Mouse (Mus musculus) small intestine, adult 2 months (tissue): ENCODE measurements at regions not wholly inside any gene's neighbourhood (a gene's known extent, or its start where the extent isn't known, plus 50 kb on each side); places are given as distances from the start of the nearest gene placed in this dataset.

Experiments
- H3K27ac ChIP-seq: fragments of 200-500 bp; 2 replicates; pipeline ENCODE4 v1.5.1; 2012; ENCODE audit warnings: low read depth, low read length, control low read depth, inconsistent platforms; ENCODE audit not compliant: insufficient read depth
- H3K27me3 ChIP-seq: fragments of 200-500 bp; 2 replicates; pipeline ENCODE4 v1.6.1; 2012; ENCODE audit warnings: mild to moderate bottlenecking, moderate library complexity, low read length, inconsistent platforms; ENCODE audit not compliant: control insufficient read depth, insufficient read depth
- H3K36me3 ChIP-seq: fragments of 200-500 bp; 2 replicates; pipeline ENCODE4 v1.6.1; 2012; ENCODE audit warnings: mild to moderate bottlenecking, low read length, control low read depth, inconsistent platforms; ENCODE audit not compliant: control insufficient read depth, insufficient read depth
- H3K4me1 ChIP-seq: fragments of 200-500 bp; 2 replicates; pipeline ENCODE4 v1.6.1; 2012; ENCODE audit warnings: low read length, inconsistent platforms, mixed read lengths; ENCODE audit not compliant: control insufficient read depth, insufficient read depth, insufficient read length
- H3K4me3 ChIP-seq: fragments of 200-500 bp; 2 replicates; pipeline ENCODE4 v1.5.1; 2012; ENCODE audit warnings: low read depth, mild to moderate bottlenecking, control low read depth, inconsistent platforms, low read length, moderate library complexity
- CTCF ChIP-seq: fragments of 200-500 bp; IDR thresholded peaks from 2 replicates; pipeline ENCODE4 v1.5.1; 2012; ENCODE audit warnings: low read depth, mild to moderate bottlenecking, control low read depth, inconsistent platforms, low read length, moderate library complexity, mixed read lengths; ENCODE audit not compliant: insufficient replicate concordance, insufficient read length; ENCODE audit errors: extremely low read depth
- POLR2A ChIP-seq: fragments of 200-500 bp; IDR thresholded peaks from 2 replicates; pipeline ENCODE4 v1.6.1; 2012; ENCODE audit warnings: low read depth, mild to moderate bottlenecking, control low read depth, inconsistent platforms, low read length, moderate library complexity
- WGBS: fragments of 180-500 bp; shearing (Covaris S2); methylation state at CpG from one replicate; pipeline ENCODE4 v1.1.7; 2018; 5-methylcytosine and 5-hydroxymethylcytosine counted together

DNA sequence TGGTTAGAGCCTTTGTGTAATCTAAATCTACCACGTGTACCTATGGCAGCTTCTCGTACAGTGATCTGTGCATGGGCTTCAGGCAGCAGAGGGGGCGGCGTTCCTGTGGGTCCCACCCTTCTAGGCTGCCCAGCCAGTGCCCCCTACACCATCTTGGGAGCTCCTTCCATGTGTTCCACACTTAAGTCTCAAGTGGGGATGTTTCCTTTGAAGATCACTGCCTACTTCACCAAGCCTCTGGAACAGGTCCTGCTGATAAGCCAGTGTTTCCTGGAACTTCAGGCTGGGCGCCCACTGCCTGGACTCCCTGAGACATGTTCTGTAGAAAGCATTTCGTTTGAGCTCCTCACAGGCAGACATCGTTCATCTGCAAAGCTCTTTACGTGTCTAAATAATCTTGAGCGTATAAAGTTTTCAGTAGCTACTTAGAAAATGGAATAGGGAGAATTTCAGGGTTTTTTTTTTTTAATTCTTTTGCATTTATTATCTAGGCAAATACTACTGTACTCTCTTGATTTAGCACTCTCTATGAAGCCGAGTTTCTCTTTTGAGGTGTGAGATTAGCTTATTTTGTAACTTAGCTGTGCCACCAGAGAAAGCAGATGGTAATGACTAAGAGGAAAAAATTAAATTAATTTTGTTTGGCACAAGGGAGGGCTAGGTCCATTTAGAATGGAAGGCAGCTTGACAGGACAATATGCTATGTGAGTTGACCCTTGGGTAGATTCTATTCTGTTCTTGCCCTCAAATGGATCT, 82.9 kb downstream of the Klf5 start:
- Histone ChIP-seq H3K4me1 (peaks cover 11% of the 10 kb centered on the region), H3K27ac (peak overlapping the region; percentile 32; the same call in 1 of the 2 replicates), H3K27me3 (no peaks in the 10 kb centered on the region), H3K36me3 (no peaks in the 10 kb centered on the region), H3K4me3 (no peak overlapping the region)
- WGBS: 54% methylated on average over 10 of the region's 10 CpGs
- TF ChIP-seq POLR2A: no peak
- TF ChIP-seq CTCF: no peak

DNA sequence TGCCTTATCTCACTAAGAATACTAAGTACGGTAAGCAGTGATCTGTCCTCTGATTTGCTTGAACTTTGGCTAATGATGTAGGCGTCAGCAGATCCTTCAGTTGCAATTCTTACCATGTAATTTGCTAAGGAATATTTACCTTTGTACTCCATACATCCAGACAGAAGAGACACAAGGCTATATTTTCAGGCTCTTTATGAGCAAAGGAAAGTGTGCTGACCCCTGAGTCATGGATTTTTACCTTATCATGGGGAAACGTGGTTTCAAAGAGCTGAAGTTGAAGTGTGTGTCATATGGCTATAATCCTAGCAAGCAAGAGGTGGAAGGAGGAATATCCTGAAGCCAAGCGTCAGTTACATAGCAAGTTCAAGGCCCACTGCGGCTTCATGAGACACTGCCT, 83.6 kb downstream of the Klf5 start:
- H3K4me1 ChIP-seq: peaks cover 11% of the 10 kb centered on the region
- H3K27ac ChIP-seq: peak overlapping the region; percentile 32; the same call in 1 of the 2 replicates

DNA sequence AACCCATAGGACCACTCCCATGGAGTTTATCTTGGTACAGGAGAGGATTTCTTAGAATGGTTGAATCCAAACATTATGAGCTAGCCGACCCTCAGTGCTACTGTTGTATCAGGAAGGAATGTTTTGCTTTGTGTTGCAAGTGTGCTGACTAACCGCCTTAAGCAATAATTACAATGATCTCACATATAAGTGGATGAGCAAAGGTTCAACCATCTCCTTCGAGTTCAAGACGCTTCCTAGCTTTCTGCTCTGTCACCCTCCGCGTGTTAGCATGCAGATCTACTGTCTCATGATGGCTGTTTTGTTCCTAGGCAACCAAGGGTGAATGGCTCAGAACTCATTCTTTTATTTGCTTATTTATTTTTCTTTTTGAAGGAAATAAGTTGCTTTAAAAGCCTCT, 84.7 kb downstream of the Klf5 start:
- WGBS: 85% methylated on average over 6 of the region's 6 CpGs
- Histone ChIP-seq H3K27me3 (no peaks in the 10 kb centered on the region), H3K27ac (no peak overlapping the region), H3K36me3 (no peaks in the 10 kb centered on the region), H3K4me3 (no peak overlapping the region), H3K4me1 (peaks cover 11% of the 10 kb centered on the region)
- TF ChIP-seq POLR2A (no peak), CTCF (no peak)

More for the DNA sequence above, 83.6 kb downstream of the Klf5 start:
- Histone ChIP-seq H3K4me3 (no peak overlapping the region), H3K36me3 (no peaks in the 10 kb centered on the region), H3K27me3 (no peaks in the 10 kb centered on the region)
- 46% methylated on average over 5 of the region's 5 CpGs for WGBS
- TF ChIP-seq CTCF: no peak
- TF ChIP-seq POLR2A: no peak

DNA sequence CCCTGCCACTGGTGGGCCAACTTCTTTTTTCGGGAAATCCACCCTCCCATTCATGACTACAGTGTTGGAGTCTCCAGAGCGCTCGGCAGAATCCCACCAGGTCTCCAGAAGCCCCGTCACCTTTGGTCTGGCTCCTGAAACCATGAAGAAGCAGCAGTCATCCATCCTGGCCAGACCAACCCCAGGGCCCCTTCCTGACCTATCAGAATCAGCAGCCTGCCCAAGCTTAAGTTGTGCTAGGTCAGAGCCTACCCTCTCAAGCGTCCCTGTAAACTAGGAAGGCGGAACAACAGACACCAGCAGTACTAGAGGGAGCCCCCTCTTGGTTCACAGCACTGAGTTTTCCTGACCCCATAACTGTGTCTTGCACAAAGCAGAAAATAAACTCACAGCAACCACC, 89.1 kb downstream of the Klf5 start:
- TF ChIP-seq CTCF: no peak
- TF ChIP-seq POLR2A: no peak
- Histone ChIP-seq H3K27ac (no peak overlapping the region), H3K36me3 (no peaks in the 10 kb centered on the region), H3K4me3 (no peak overlapping the region), H3K4me1 (peaks cover 14% of the 10 kb centered on the region; the same call in 1 of the 2 replicates), H3K27me3 (no peaks in the 10 kb centered on the region)
- 95% methylated on average over 6 of the region's 6 CpGs for WGBS

DNA sequence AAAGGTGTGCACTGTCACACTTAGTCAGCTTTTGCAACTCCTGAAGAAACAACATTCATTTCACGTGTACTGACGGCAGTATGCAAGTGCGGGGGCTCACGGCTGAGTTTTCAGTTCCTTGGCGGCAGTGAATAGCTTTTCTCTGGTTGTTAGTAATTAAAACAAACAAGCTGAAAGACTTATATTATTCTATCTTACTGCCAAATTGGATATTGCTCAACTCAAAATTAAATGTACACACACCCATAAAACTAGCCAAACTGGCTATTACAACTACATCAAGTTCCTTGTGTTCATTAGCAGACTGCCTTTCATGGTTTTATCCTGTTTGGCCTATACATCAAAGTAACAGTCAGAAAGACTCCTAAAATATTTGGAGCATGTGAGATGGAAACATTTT, 90.8 kb downstream of the Klf5 start:
- Histone ChIP-seq H3K27ac (no peak overlapping the region), H3K4me1 (peaks cover 21% of the 10 kb centered on the region; the same call in 1 of the 2 replicates), H3K36me3 (no peaks in the 10 kb centered on the region), H3K4me3 (no peak overlapping the region), H3K27me3 (no peaks in the 10 kb centered on the region)
- TF ChIP-seq POLR2A (no peak), CTCF (no peak)
- 37% methylated on average over 5 of the region's 5 CpGs for WGBS

DNA sequence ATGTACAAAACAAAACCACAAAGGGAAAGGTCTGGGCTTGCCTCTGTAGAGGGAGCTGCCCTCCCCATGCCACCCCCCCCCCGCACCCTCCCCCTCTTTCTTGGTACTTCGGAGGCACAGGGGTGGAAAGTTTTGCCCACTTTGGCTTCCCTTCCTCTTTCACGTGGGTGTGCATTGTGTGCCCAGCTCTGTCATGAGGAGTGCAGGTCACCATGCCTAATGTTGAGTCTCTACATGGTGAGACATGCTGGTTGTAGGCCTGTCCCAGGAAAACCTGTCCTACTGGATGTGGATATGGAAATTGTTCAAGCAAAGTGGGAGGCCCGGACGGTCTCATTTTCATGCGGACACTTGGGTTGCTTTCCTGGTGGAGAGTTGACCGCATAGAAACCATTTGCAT, 93.2 kb downstream of the Klf5 start:
- Histone ChIP-seq H3K4me1 (peaks cover 23% of the 10 kb centered on the region; the same call in 1 of the 2 replicates), H3K4me3 (no peak overlapping the region), H3K27me3 (no peaks in the 10 kb centered on the region), H3K27ac (peak overlapping the region; percentile 98; the same call in 1 of the 2 replicates), H3K36me3 (no peaks in the 10 kb centered on the region)
- TF ChIP-seq CTCF (no peak), POLR2A (no peak)
- WGBS: 91% methylated on average over 7 of the region's 7 CpGs

DNA sequence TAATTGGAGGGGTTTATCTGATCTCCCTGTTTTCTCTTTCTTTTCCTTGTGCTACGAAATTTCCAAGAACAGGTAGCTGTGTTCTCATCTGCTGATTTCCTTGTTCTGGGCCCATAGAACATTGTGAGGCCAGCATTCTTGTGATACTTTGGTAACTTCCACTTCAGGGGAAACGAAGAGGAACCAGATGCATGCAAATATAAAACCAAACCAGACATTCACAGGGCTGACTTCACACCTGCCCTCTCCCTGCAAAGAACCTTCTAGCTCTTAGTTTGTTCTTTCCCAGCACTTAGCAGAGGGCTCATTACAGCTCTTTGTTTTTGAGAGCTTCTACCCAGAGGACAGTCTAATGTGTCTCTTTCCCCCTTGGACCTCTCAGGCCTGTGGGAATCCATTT, 94.3 kb downstream of the Klf5 start:
- H3K27ac ChIP-seq: peak overlapping the region; percentile 98
- H3K36me3 ChIP-seq: no peaks in the 10 kb centered on the region
- H3K4me1 ChIP-seq: peaks cover 23% of the 10 kb centered on the region; the same call in 1 of the 2 replicates
- 20% methylated on average over 2 of the region's 2 CpGs for WGBS
- no peak overlapping the region for H3K4me3 ChIP-seq
- no peak for TF ChIP-seq CTCF
- TF ChIP-seq POLR2A: no peak
- H3K27me3 ChIP-seq: no peaks in the 10 kb centered on the region
